Mouse (Mus musculus): Measurements from ENCODE around the gene Cdh4.

- TF ChIP-seq CTCF (IDR thresholded peaks at IDR 0.05; ENCODE audit: low read depth) = no peak
- no peak for TF ChIP-seq EP300 (IDR thresholded peaks at IDR 0.05; ENCODE audit: low read depth)
These were observed 319.6 kb downstream of the Cdh4 start for GRCm38 (mm10) chr2:179761718-179762441.

All from heart, postnatal 0 days (tissue).